Mouse (Mus musculus) ES-CJ7 (cell line): ENCODE data around the gene Obp1b.
"Not testable (repeated sequence)": the region's sequence is repeated elsewhere in the genome, so short reads cannot be mapped to it uniquely, and the experiment has no call there.

ENCODE experiments used
- DNase-seq: peaks from one replicate; pipeline ENCODE4 v3.0.0; 2011; ENCODE audit warnings: low read depth, low spot score

Gene Obp1b

DNA sequence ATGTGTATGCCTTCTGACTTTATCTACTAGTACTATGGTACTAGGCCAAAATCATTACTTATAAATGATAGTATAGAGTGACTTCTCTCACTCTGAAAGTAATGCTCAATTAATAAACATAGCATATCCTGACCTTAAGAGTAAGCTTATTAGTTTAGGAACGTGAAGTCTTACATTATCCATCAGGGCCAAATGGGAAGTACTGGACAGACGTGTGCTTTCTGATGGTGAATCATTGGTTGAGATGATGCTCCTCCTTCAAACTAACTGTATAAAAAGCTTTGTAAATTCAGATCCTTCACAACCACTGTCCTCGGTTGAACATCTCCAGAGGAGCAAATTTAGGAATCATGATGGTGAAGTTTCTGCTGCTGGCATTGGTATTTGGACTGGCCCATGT is at the start of gene Obp1b:
TSS of gene Obp1b (plus strand) at position 301 of the 400 bp plus-strand sequence.
- DNase-seq, result not testable (repeated sequence)

DNA sequence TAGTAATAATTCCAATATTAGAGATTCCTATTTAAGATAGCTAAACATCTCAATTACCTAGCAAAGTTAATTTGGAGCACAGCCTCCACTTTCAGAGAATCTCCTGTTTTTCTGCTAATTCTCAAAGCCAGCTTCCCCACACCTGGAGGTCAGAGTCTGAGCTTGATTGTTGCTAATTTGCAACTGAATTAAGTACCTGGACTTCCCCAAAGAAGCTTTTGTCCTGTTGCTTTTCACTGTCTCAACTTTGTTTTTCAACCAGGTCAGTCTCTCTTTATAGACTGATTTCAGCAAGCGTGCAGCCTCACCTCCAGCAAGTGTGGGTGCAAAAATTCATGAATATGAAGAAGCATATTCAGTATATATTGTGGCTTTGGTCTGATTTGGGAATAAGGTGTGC is 15.6 kb downstream of the Obp1b start:
- DNase-seq, result peak; percentile 24

- peak; percentile 46 for DNase-seq
Observed at GRCm38 (mm10) chrX:78202829-78203228, 16.3 kb downstream of the Obp1b start.
